Comparison of ENCODE assay signal across 21 mouse cellular contexts in the genomic region with DNA sequence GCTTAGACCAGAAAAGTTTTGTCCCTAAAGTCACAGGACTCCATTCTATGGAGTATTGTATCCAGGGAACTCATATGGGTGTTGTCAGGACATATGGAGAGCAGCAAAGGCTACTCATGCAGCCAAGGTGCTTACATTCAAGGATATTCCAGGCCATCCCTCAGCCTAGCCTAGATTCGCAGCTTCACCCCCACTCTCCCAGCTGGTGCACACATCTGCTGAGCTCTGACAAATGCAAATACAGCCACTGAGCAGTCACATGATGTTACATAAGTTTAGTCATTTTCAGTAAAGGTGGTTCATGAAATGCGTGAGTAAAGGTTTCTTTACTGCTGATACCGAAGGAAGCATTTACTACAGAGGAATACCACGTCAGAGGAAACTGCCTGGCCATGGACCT. TPM values are rescaled to one million over a fixed set of nuclear protein-coding genes. Genes with fewer than 3 reads are reported as not detected.
DNase-seq lines count a peak whose midpoint lies in the region; ATAC-seq lines count a peak whose summit lies in the region.
"Had no signal": no experiment of that assay in that cellular context is flagged by ENCODE, and none has a peak within 500 bp of the region (broad histone marks: within the 10 kb centered on the region; RNA-seq: fewer than 3 reads in every experiment).

No protein-coding gene starts in this region.

- no peak for DNase-seq in frontal cortex, postnatal 25 days (ENCODE audit: low spot score in 2 of 2)
- DNase-seq in left cerebral cortex, adult 11 months (ENCODE audit: low spot score): peak; percentile 47
- no peak for DNase-seq in left cerebral cortex, postnatal 10 days (ENCODE audit: extremely low spot score in 1 of 2, low spot score in 2 of 2)
- DNase-seq in frontal cortex, postnatal 36 days (ENCODE audit: low spot score in 2 of 2): peak; percentile 46 to 66
- DNase-seq in telencephalon, adult 2 months (ENCODE audit: low read depth, low spot score): peak; percentile 56
- DNase-seq in lung, postnatal 4 days: no peak
- DNase-seq: adrenal gland, adult 8-10 months; cerebellum, adult 11 months; cerebellum, adult 9-10 months; cerebellum, postnatal 36 days; gastrocnemius, postnatal 14 days; heart, postnatal 14 days; kidney, adult 18-20 months; lung, embryonic 14.5 days; lung, postnatal 14 days; retina, postnatal 1 day; thymus, postnatal 14 days had no signal

- ATAC-seq in frontal cortex, adult (ENCODE audit: low TSS enrichment): peak; percentile 94
- ATAC-seq: forebrain, embryonic 14.5 days; inflammation-experienced regulatory T-cells, adult 6 months; midbrain, embryonic 15.5 days had no signal

- intact Hi-C loops in left cerebral cortex, postnatal 10 days (cut with DNase I): no loop called here

RNA-seq across cellular contexts. Expression of a gene that starts 37.9 kb away (rescaled TPM):
- 10 to 100 TPM; 71.1 to 76.4 TPM for total RNA-seq in left cerebral cortex, postnatal 10 days (2021)

Comparison
In these comparisons a context has a peak if more than half of its experiments do, and no peak if none do; other contexts are left out.
1. DNase-seq: peak in left cerebral cortex, adult 11 months (single experiment), frontal cortex, postnatal 36 days (2 of 2) and telencephalon, adult 2 months (single experiment); none in frontal cortex, postnatal 25 days (0 of 2), left cerebral cortex, postnatal 10 days (0 of 2) and lung, postnatal 4 days (0 of 2).